Mouse (Mus musculus) thymus, postnatal 25 days (tissue): Measurements from ENCODE around the gene Gm20662.

ENCODE experiments used
- DNase-seq: peaks from one replicate; pipeline ENCODE4 v3.0.0; 2022

The Gm20662 gene

GRCm38 (mm10) chr9:107975399-107976386 is 20.5 kb upstream of the Gm20662 start, which contains the start of gene Uba7:
TSS of gene Uba7 (plus strand) at chr9:107975505.
- DNase-seq = peak; percentile 61

- no peak for DNase-seq
These were observed 17.3 kb upstream of the Gm20662 start for GRCm38 (mm10) chr9:107978815-107979214.

- peak; percentile 28 for DNase-seq
These were observed 14.2 kb upstream of the Gm20662 start for GRCm38 (mm10) chr9:107981684-107982605.

- DNase-seq = peak; percentile 76
These were observed 13.3 kb upstream of the Gm20662 start, which contains the start of gene Gm20661 for GRCm38 (mm10) chr9:107982681-107983346. TSS of gene Gm20661 (plus strand) at chr9:107983058.

GRCm38 (mm10) chr9:107983421-107983890 is 12.7 kb upstream of the Gm20662 start:
- peak; percentile 54 for DNase-seq

GRCm38 (mm10) chr9:107984052-107984753 is 11.9 kb upstream of the Gm20662 start:
- DNase-seq = peak; percentile 22

- DNase-seq = no peak
These were observed 11.4 kb upstream of the Gm20662 start for GRCm38 (mm10) chr9:107984754-107985055.

- peak; percentile 95 for DNase-seq
These were observed 10.7 kb upstream of the Gm20662 start, which contains the start of gene Inka1 for GRCm38 (mm10) chr9:107985131-107986119. TSS of gene Inka1 (minus strand) at chr9:107985879.

GRCm38 (mm10) chr9:107986376-107986775 is 9.8 kb upstream of the Gm20662 start:
- DNase-seq = peak; percentile 85

GRCm38 (mm10) chr9:107987950-107988349 is 8.2 kb upstream of the Gm20662 start:
- DNase-seq = no peak

- no peak for DNase-seq
These were observed 4.0 kb upstream of the Gm20662 start, which contains the start of gene Cdhr4 for GRCm38 (mm10) chr9:107992197-107992596. TSS of gene Cdhr4 (plus strand) at chr9:107992497.

GRCm38 (mm10) chr9:107993013-107993412 is 3.1 kb upstream of the Gm20662 start:
- DNase-seq = peak; percentile 52

- no peak for DNase-seq
These were observed 1.7 kb upstream of the Gm20662 start for GRCm38 (mm10) chr9:107994464-107994863.

GRCm38 (mm10) chr9:107995513-107995912 is 636 bp upstream of the Gm20662 start:
- no peak for DNase-seq

- peak; percentile 100 for DNase-seq
These were observed 6.0 kb downstream of the Gm20662 start, which contains the start of gene Ip6k1 for GRCm38 (mm10) chr9:108001922-108002770. TSS of gene Ip6k1 (plus strand) at chr9:108002501.

GRCm38 (mm10) chr9:108002778-108003530 is 6.8 kb downstream of the Gm20662 start:
- no peak for DNase-seq

GRCm38 (mm10) chr9:108003531-108003890 is 7.4 kb downstream of the Gm20662 start:
- peak; percentile 51 for DNase-seq

GRCm38 (mm10) chr9:108008041-108008440 is 11.9 kb downstream of the Gm20662 start:
- DNase-seq = no peak

- no peak for DNase-seq
These were observed 14.2 kb downstream of the Gm20662 start for GRCm38 (mm10) chr9:108010385-108010784.
